8 mouse cellular contexts compared by ENCODE assay signal in the genomic region with DNA sequence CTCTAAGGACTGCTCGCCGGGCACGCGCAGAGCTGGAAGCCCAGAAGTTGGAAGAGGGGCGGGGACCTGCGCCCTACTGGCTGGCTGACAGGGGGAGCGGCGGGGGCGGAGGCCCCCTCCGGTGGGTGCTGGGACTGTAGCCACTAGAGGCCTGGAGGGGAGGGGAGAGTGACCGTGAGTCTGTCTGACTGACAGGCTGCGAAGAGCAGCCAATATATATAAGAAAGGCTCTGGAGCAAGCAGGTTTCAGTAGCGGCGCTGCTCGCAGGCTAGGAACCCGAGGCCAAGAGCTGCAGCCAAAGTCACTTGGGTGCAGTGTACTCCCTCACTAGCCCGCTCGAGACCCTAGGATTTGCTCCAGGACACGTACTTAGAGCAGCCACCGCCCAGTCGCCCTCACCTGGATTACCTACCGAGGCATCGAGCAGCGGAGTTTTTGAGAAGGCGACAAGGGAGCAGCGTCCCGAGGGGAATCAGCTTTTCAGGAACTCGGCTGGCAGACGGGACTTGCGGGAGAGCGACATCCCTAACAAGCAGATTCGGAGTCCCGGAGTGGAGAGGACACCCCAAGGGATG. TPM values are rescaled to one million over a fixed set of nuclear protein-coding genes. Genes with fewer than 3 reads are reported as not detected.
A peak's percentile ranks its signal among the peaks of the same experiment; 100 is the strongest.
DNase-seq lines count a peak whose midpoint lies in the region; ATAC-seq lines count a peak whose summit lies in the region.

A gene (plus strand): TSS at position 217 of the 576 bp plus-strand sequence.

- peak; percentile 26 for DNase-seq in thymus, postnatal 0 days (ENCODE audit: low spot score)
- no peak for DNase-seq in thymus, adult 18-20 months
- DNase-seq in embryo, embryonic 10.5 days (ENCODE audit: low spot score) = peak; percentile 63
- DNase-seq in lung, postnatal 25 days (ENCODE audit: low spot score) = peak; percentile 84
- no peak for DNase-seq in layer of hippocampus, adult 11-12 months (ENCODE audit: low spot score)

- ATAC-seq in heart, embryonic 14.5 days (ENCODE audit: insufficient number of reproducible peaks, insufficient read depth, low FRiP score, low read depth) = peak; percentile 74
- peak; percentile 64; the same call in 1 of the 2 replicates for ATAC-seq in kidney, embryonic 16.5 days (ENCODE audit: low FRiP score, low TSS enrichment)
- peak; percentile 73 for ATAC-seq in stomach, embryonic 16.5 days (ENCODE audit: insufficient read depth, low FRiP score)

- H3K36me3 ChIP-seq in heart, embryonic 14.5 days (ENCODE audit: control insufficient read depth, insufficient read depth, low read length) = 0 out of 2 replicates have a peak, but pooled peaks cover 3% of the 10 kb centered on the region
- no peaks in the 10 kb centered on the region for H3K36me3 ChIP-seq in kidney, embryonic 16.5 days (ENCODE audit: insufficient read depth, low read length)
- no peaks in the 10 kb centered on the region for H3K36me3 ChIP-seq in stomach, embryonic 16.5 days (ENCODE audit: control insufficient read depth, insufficient read depth, low read length)

- peak within 1 kb of the TSS; percentile 75 for H3K9ac ChIP-seq in heart, embryonic 14.5 days (ENCODE audit: low read length)
- peak within 1 kb of the TSS; percentile 57 for H3K9ac ChIP-seq in kidney, embryonic 16.5 days (replicated peaks; ENCODE audit: low read length)
- peak within 1 kb of the TSS; percentile 72 for H3K9ac ChIP-seq in stomach, embryonic 16.5 days (ENCODE audit: low read length)

- 0% methylated on average over 33 of the region's 33 CpGs for WGBS in heart, embryonic 14.5 days
- WGBS in kidney, embryonic 16.5 days = under 1% methylated on average over 33 of the region's 33 CpGs
- under 1% methylated on average over 33 of the region's 33 CpGs for WGBS in stomach, embryonic 16.5 days

- no peaks in the 10 kb centered on the region for H3K9me3 ChIP-seq in heart, embryonic 14.5 days (ENCODE audit: control insufficient read depth, low read length)
- H3K9me3 ChIP-seq in kidney, embryonic 16.5 days (ENCODE audit: low read length) = no peaks in the 10 kb centered on the region
- H3K9me3 ChIP-seq in stomach, embryonic 16.5 days (replicated peaks; ENCODE audit: control insufficient read depth, low read length) = no peaks in the 10 kb centered on the region

- peaks cover 17 to 56% of the 10 kb centered on the region in 2 experiments for H3K4me1 ChIP-seq in heart, embryonic 14.5 days (ENCODE audit: control insufficient read depth in 2 of 2, insufficient read depth in 2 of 2, low read length in 2 of 2)
- peaks cover 61% of the 10 kb centered on the region for H3K4me1 ChIP-seq in kidney, embryonic 16.5 days (ENCODE audit: insufficient read depth, low read length)
- peaks cover 48% of the 10 kb centered on the region for H3K4me1 ChIP-seq in stomach, embryonic 16.5 days (ENCODE audit: control insufficient read depth, insufficient read depth, low read length)

- peak within 1 kb of the TSS; percentile 41 to 57 for H3K27ac ChIP-seq in heart, embryonic 14.5 days (replicated peaks in 1 of 2; ENCODE audit: control insufficient read depth in 1 of 2, insufficient read depth in 1 of 2, low read depth in 2 of 2, low read length in 2 of 2)
- peak within 1 kb of the TSS; percentile 39; the same call in 1 of the 2 replicates for H3K27ac ChIP-seq in kidney, embryonic 16.5 days (ENCODE audit: low read length)
- H3K27ac ChIP-seq in stomach, embryonic 16.5 days (ENCODE audit: low read length) = peak within 1 kb of the TSS; percentile 65

- peaks cover 89% of the 10 kb centered on the region for H3K27me3 ChIP-seq in heart, embryonic 14.5 days (ENCODE audit: control insufficient read depth, insufficient read depth, low read length)
- H3K27me3 ChIP-seq in kidney, embryonic 16.5 days (ENCODE audit: insufficient read depth, low read length) = peaks cover 96% of the 10 kb centered on the region
- H3K27me3 ChIP-seq in stomach, embryonic 16.5 days (ENCODE audit: control insufficient read depth, insufficient read depth, low read length) = peaks cover 54% of the 10 kb centered on the region

- peak within 1 kb of the TSS; percentile 60 to 66 for H3K4me3 ChIP-seq in heart, embryonic 14.5 days (ENCODE audit: control insufficient read depth in 1 of 2, insufficient read depth in 1 of 2, low read depth in 1 of 2, low read length in 2 of 2)
- peak within 1 kb of the TSS; percentile 49 for H3K4me3 ChIP-seq in kidney, embryonic 16.5 days (ENCODE audit: low read length)
- peak within 1 kb of the TSS; percentile 59 for H3K4me3 ChIP-seq in stomach, embryonic 16.5 days (replicated peaks; ENCODE audit: low read length)

- H3K4me2 ChIP-seq in heart, embryonic 14.5 days (ENCODE audit: low read length) = peak within 1 kb of the TSS; percentile 97
- H3K4me2 ChIP-seq in kidney, embryonic 16.5 days (replicated peaks; ENCODE audit: low read depth, low read length) = peak within 1 kb of the TSS; percentile 67
- peak within 1 kb of the TSS; percentile 89 for H3K4me2 ChIP-seq in stomach, embryonic 16.5 days (ENCODE audit: low read depth, low read length)

RNA-seq across cellular contexts. Expression of the gene that starts here (rescaled TPM):
- 15.1 and 15.9 TPM in 2 replicates for polyA plus RNA-seq in thymus, postnatal 0 days (2015; fragmentation: Nextera tagmentation; extraction: Ambion mirVana)
- polyA plus RNA-seq in heart, embryonic 14.5 days (2014; fragmentation: Nextera tagmentation; extraction: Ambion mirVana) = 6.9 and 8.8 TPM in 2 replicates
- polyA plus RNA-seq in kidney, embryonic 16.5 days (2015; fragmentation: Nextera tagmentation; extraction: Ambion mirVana) = 12.9 and 13.5 TPM in 2 replicates
- polyA plus RNA-seq in stomach, embryonic 16.5 days (2015; fragmentation: Nextera tagmentation; extraction: Ambion mirVana) = 6.8 and 8.2 TPM in 2 replicates

Comparison
In these comparisons a context has a peak if more than half of its experiments do, and no peak if none do; other contexts are left out.
1. DNase-seq: peak in thymus, postnatal 0 days (single experiment), embryo, embryonic 10.5 days (single experiment) and lung, postnatal 25 days (single experiment); none in thymus, adult 18-20 months (0 of 2) and layer of hippocampus, adult 11-12 months (single experiment).
2. Peak in every context shown above with its lines, with median percentiles within 50 percentile points of each other: ATAC-seq, H3K27ac ChIP-seq, H3K4me2 ChIP-seq, H3K4me3 ChIP-seq and H3K9ac ChIP-seq.